Mouse (Mus musculus) retina, postnatal 1 day (tissue): ENCODE measurements around the gene Aym1.
A peak's percentile ranks its signal among the peaks of the same experiment; 100 is the strongest.
"Not testable (repeated sequence)": the region's sequence is repeated elsewhere in the genome, so short reads cannot be mapped to it uniquely, and the experiment has no call there.

Experiments used
- DNase-seq: peaks from one replicate; pipeline ENCODE4 v3.0.0-alpha.2; 2012

The Aym1 gene

DNA sequence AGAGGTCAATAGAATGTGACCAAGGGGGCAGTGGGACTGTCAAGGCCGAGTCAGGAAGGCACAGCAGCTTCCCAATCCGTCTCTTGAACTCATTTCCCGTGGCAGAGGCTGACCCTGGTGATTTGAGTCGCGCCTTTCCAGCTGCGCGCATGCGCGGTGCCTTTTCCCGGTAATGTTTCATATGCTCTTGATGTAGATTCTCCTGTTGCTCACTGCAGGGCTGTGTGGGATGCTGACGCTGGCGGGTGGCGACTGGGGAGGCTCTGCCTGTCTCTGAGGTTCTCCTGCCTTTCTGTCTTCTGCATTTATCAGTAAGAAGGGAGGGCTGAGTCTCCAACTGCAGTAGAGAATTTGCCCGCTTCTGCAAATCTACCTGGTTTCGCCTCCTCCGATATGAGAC, 2.8 kb upstream of the Aym1 start:
- DNase-seq: no peak

DNA sequence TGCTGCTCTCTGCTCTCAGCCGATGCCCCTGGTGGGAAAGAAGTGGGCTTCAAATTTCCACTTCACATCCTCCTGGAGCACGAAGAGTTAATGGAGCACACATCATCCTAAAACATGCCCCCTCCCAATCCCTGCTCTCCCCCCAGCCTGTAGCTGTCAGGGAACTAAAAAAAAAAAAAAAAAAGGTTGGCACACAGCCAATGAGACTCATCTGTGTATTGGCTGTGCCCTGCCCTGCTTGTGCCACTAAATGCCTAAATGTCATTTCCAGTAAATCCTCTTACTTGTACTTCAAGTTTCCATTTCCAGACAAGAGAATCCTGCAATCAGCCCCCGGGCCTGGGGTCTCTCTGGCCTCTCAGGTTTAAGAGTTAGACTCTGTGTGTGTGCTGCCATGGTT, 562 bp downstream of the Aym1 start:
- DNase-seq: peak; percentile 83

DNA sequence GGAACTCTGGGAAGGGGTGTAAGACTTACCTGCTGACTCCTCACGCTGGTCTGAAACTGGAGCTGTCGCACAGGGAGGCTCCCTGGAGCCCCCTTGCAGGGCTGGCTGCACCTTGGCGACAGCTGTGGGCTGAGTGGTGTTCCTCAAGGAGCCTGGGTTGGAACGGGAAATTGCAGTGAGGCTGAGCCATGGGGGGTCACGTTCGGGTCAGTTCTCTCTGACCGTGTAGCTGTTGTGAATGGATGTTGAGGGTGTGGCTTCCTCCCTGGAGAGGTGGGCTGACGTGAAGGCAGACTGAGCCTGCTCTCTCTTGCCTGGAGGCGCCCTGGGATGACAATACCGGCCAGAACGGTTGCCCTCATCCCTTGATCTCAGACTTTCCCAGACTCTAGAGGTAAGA, 1.7 kb downstream of the Aym1 start:
- DNase-seq: no peak

DNA sequence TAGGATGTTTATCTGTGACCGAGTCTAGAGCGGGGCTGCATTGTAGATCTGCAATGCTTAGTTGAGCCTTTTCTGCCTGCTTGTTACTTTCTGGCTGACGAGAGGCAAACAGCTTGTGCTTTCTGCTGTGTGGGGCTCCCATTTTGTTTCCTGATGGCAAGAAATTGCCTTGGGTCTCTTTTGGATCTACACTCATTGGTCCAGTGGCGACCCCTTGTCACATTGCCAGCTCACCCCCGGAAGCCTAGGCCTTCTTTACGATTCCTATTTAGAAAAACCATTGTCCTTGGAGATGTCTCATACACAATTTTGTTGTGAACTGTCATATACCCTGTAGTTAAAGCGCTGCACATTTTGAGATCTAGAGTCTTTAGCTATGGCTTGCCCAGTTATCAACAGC, 4.2 kb downstream of the Aym1 start:
- DNase-seq: no peak

DNA sequence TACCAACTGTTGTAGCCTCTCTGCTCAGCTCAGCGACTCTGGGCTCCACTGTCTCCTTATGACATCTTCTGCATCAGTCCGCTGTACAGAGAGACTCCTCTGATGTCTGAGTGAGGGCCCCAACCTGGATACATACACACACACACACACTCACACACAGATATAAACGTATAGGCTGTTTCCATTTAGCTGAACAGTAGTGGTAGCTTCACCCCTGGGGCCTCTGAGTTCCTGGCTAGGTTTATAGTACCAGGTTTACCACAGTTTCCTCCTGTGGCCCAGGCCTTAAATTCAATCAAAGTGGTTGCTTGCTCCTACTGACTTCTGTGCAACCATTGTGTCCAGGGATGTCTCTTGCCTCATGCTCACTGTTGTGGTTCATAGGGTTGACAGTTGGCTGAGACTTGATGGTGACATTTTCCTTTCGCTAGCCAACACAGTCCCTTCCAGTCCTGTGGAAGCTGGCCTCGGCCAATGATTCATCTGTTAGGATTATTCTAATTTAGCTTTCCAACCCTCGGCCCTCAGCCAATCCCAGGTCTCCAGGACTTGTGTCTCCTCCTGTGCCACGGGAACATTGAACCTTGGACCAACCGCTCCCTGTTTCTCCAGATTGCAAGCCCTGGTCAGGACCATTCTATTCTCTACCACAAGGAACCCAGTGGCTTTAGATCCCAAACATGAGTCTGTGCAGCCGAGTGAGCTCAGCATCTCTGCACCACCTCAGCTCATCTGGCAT, 5.3 kb downstream of the Aym1 start:
- DNase-seq: no peak

DNA sequence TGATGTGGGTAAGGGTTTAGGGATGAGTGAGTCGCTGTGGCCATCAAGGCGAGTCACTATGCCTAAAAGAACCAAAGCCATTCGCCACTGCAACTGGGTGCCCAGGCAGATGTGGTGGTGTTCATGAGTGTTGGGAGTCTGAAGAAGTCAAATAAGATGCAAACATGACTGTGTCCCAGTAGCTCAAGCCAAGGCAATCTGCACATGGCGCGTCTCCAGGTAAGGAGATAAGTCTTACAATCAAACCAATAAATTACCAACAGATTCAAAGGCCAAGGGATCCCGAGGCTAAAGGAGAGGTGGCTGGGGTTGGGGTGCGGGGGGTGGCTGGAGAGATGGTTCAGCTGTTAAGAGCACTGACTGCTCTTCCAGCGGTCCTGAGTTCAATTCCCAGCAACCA, 6.1 kb downstream of the Aym1 start:
- no peak for DNase-seq

DNA sequence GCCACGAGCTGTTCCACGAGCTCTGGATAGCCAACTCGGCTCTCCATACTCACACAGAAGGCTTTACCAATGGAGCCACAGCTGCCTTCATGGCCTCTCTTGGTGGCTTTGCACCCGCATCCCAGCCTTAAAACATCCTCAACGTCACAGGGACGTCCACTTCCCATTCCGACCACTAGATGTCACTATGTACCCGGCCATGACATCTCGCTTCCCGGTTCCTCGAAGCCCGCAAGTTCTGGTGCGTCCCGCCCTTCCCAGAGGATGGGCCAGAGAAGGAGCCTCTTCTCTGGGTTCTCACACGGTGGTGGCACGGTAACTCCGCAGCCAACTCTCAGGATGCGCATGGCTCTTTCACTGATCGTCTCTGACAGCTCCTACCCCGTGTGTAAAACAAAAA, 8.8 kb downstream of the Aym1 start:
- DNase-seq: peak; percentile 88

DNA sequence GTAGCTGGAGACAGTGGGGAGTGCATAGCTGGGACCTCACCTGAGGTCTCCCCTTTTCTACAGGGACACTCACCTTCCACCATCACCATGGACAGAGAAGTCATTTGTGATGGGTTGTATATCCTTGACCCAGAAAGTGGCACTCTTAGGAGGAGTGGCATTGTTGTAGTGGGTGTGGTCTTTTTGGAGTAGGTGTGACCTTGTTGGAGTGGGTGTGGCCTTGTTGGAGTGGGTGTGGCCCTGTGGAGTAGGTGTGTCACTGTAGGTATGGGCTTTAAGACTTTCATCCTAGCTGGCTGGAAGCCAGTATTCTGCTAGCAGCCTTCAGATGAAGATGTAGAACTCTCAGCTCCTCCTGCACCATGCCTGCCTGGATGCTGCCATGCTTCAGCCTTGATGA, 10.6 kb downstream of the Aym1 start:
- not testable (repeated sequence) for DNase-seq

DNA sequence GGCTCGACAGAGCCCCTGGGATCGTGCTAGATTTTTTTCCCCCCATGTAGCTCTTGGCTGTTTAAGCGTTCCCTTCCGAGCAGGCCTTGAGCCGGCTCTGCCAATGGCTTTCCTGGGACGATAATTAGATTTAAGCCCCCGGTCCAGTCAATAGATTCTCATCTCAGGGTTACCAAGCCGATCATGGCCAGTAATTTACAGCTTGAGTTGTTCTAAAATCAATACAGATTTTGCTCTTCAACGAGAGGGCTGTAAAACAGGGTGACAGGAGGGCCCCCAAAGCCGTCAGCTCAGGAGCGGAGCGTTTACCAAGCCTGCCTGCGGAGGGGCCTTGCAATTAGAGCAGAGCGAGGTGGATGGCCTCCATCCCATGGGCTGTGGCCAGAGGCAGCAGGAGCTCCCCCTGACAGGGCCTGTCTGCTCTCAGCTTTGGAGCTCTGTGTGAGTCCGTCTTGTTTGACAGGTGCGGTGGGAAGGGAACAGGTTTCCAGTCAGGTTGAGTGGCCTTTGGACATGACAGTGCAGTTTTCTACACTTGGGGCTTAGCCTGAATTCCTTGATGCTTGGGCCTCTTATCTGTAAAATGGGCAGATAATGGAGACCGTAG, 12.3 kb downstream of the Aym1 start:
- DNase-seq: peak; percentile 53

DNA sequence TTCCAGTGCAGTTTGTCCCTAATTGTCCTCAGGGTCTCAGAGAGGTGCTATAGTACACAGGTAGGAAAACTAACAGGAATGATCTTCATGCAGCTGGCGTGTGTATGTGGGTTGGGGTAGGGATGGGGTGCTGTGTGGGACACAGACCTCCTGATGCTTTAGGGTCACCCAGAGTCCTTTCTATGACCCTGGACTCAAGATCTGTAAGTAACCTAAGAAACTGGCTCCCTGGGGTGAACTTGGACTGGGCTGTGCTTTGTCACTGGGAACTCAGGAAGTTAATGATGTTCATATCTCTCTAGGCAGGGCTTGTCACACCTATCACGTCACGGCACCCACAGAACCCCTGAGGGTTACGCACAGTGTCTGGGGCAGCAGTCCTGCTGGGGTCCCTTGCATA, 15.4 kb downstream of the Aym1 start:
- no peak for DNase-seq

DNA sequence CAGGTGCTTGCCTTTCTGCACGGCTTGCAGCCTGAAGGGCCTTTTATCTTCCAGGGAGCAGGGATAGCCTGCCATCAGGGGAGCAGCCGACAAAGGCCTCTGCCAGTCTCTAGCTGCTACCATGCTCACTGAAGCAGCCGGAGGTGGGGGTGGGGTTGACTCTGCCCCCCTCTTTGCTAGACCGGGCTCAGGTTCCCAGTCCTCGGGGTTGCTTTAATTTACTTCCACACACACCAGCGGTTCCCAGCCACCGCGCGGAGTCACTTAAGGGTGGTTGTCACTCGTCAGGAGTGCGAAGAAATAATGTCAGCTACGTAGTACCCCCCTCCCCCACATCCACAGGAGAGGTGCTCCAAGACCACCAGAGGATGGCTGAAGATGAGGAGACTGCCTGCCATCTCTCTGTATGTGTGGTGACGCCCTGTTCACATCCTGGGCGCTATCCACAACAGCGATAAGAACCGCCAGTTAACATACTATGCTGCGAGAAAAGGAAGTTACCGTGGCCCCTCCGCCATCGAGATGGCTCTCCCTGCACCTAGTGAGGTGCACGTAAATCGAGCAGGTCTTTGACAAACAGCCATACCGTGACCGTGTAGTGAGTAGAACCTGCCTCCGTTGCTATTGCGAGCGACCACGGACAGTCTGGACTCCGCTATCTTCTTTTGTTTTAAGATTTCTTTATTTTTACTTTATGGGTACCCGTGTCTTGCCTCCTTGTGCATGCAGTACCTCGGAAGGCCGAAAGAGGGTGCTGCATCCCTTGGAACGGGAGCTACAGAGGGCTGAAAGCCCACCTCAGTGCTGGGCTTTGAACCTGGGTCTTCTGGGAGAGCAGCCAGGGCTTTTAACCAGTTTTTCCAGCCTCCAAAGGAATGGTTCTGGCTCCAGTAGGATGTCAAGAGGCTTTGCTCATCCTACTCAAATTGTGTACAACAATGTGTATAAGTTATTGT, 16.2 kb downstream of the Aym1 start:
- peak; percentile 82 for DNase-seq

DNA sequence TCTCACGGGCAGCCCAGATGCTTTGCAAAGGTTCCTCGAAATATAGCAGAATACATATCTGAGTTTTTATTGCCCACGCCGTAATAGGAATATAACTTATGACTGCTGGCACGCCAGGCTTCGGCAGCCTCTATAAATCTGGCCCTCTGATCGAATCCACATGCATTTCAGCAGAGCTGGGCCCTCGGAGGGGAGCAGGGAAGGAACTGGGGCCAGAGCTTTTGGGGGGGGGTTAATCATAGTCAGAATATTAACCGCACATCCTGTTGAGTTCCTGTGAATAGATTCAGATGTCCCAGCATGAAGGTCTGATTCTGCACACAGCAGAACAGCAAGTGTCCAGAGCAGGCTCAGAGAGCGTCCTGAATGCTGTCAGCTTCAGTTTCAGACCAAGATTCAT, 17.2 kb downstream of the Aym1 start:
- DNase-seq: no peak

DNA sequence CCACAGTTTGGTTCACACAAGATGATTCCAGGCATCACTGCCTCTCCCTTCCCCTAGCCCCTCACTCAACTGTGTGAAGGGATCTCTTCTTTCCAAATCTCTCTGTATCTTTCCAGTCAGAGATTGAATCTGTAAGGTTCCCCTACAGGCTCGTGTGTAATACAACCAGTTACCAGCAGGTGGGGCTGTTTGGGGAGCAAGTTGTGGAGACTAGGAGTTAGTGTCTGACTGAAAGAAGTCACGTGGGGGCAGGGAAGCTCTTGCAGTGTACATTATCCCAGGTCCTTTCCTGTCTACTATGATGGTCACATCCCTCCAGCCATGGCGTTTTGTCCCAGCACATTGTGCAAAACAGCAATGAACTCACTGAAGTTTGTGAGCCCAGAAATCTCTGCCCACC, 18.7 kb downstream of the Aym1 start:
- peak; percentile 74 for DNase-seq

DNA sequence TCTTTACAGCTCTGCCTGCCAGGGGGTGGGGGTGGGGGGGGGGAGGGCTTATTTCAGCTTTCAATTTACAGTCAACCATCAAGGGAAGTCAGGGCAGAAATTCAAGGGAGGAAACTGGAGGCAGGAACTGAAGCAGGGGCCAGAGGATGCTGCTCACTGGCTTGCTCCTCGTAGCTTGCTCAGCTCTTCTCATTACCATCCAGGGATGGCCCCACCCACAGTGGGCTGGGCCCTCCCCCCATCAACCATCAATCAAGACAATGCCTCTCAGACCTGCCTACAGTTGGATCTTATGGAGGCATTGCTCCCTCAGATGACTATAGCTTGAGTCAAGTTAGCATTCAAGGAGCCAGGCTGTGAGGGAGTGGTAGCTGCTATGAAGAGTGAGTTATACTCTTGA, 19.2 kb downstream of the Aym1 start:
- DNase-seq: no peak

DNA sequence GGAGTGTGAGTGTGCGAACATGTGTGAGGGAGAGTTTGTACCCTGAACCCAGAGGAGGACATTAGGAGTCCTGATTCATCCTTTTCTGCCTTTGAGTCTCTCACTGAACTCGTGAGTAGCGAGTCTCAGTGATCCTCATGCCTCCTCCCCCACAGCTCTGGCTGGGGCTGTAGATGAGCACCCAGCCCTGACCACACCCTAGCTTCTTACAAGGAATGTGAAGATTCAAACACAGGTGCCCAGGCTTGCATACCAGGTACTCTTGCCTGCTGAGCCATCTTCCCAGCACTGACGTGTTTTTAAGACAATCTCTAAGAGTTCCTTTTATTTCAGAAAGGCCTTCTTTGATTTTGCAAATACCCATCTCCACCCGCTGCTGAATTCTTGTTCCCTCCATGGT, 22.3 kb downstream of the Aym1 start:
- no peak for DNase-seq

DNA sequence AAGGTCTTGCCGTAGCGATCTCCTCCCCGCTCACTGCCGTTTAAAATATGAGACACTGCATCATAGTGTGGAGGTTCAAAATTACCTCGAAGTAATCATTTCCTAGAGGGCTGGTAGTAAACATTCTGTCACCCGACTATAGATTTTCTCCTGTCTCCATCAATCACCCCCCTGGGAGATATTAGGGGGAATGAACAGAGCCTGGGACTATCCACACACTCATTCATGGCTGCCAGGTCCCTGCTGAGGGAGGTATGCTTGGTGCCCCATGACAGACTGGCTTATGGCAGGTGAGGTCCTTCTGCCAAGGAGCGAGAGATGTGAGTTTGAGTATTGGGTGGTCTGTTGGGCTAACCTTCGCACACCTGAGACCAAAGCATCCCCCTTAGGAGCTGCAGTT, 23.5 kb downstream of the Aym1 start:
- DNase-seq: no peak

DNA sequence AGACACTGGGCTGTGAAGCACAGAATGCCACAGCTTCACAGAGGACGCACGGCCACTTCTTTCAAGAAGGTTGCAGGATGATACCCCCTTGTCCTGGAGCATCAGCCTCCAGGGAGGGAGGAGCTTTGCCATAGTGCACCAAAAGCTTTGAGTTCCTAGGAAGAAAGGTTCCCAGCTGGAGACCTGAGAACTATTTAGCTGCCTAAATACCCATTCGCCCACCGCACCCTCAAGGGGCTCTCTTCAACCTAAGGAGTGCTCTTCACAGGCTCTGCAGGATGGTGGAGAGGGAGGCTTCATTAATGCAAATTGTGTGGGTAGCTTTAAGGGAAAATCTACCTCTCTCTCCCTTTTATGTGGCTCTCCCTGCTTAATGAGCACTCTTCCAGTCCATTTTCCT, 25.5 kb downstream of the Aym1 start:
- no peak for DNase-seq

DNA sequence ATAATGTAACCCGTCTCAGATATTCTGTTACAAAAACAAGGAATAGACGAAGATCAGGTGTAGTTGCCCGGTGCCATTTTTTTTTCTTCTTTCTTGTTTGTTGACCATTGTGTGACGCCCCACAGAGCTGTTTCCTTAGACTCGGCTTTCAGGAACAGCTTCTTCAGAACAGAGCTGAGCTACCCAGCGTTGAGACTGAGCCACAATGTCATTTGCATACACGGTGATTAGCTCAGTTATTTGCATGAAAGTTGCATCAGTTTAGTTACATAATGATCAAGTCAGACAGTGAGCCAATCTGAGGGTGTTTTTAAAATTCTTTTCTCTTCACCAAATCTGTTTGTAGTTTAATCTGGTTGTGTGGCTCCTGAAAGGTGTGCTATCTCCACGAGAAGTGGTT, 36.7 kb downstream of the Aym1 start:
- DNase-seq: no peak

DNA sequence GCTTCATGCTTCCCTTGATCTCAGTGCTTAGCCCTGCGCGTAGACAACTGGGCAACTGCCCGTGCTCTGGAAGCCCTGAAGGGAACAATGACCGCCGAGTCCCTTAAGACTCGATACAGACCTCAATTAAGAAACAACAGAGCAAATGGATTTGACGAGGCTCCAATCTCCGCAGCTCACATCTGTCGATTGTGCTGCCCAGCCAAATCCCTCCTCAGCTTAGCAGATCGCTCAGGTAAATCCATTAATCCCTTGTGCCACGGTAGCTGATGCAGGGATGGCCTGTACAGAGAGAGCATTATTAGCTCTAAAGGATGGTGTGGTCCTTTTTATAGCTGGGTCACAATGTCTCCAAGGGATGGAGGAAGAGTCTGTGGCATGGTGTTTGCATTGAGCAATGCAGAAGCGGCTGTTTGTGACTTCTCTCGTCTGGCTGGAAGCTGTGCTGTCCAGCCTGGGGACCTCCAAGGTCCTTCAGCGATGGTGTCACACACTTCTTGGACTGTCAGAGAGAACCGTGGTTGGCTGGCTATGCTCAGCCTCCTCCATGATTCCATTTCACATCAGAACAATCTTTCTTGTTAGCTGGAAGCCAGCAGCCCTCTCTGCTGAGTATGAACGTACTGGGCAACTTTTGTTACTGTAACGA, 39.3 kb downstream of the Aym1 start:
- DNase-seq: peak; percentile 67

DNA sequence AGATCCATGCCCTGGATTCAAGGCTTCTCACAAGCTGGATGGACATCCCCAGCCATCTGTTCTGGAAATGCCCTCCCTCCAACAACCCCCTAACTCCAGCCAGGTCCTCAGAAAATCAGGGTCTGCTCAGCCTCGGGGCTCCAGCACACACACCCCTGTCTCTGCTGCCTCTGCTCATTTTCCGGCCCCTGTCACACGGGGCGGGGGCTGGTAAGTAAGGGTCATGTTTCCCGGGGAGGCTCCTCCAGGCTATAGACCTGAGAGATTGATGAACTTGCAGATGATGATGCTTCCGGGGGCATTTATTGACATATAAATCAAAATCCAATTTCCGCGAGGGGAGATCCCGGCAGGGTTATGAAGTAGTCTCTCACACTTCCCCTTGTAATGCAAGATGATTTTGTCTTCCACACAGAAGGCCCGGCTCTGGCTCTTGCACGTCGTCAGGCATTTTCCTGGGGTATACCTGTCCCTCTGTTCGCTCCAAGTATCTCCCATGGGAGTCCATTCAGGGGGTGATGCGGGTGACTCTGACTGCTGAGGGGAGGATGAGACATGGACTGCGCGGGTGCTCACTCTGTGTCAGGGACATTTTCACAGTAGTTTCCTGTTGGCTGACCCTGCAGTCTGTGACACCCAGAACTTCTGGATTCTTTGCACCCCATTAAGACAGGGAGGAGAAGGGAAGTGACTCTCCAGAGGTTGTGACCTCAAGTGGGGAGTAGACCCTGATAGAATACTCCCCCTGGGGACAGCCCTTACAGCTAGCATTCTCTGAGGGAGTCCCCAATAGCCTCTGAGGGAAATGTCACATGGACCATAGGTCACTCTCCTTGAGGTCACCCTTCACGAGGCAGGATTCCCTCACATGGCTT, 40.6 kb downstream of the Aym1 start:
- DNase-seq: no peak

DNA sequence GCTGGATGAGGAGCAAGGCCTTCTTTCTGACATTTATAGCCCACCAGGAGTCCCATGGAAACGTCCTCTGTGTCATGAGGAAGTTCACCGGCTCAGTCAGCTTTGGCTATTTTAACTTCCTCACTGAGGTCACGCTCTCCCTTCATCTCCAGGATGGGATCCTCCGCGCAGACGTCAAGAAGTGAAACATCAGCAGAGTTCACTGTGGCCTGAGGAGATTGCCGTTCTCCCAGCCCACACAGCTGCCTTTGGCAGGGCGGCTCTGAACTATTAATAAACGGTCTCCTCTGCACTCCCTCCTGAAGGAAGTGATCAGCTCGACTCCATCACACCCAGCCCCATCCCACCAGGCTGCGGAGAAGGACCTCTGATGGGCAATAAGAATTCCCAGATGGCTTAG, 45.6 kb downstream of the Aym1 start:
- no peak for DNase-seq

DNA sequence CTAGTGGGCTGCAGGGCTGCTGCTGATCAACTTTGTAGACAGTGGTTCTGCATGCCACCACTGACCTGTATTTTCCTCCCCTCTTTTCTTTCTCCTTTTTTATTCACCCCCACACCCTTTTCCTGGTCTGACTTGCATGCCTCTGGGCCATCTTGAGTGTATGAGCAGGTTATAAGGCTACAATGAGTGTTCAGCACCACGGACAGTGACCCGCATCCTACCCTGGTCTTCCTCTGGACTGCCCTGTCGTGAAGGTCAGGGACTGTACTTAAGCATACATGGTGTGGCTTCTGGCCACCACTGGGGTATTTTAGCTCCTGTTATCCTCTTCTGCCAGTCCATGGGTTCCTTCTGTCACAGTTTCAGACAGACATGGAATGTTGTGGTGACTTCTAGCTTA, 50.3 kb downstream of the Aym1 start:
- DNase-seq: peak; percentile 55
